Mouse (Mus musculus) hindbrain, embryonic 16.5 days (tissue): Measurements from ENCODE around the gene Dctn1. TPM values are rescaled to one million over a fixed set of nuclear protein-coding genes. Genes with fewer than 3 reads are reported as not detected.
A peak's percentile ranks its signal among the peaks of the same experiment; 100 is the strongest.

ENCODE experiments used
- ATAC-seq: fragments of 200-750 bp; cut with Nextera tagmentation; 2 replicates; pipeline ENCODE4 v1.8.0; 2017; ENCODE audit warnings: moderate TSS enrichment, moderate library complexity
- H3K27ac ChIP-seq: fragments of 300-500 bp; sonication (generic); 2 replicates; pipeline ENCODE4 v1.5.1; 2014; ENCODE audit warnings: low read depth, mild to moderate bottlenecking, control low read depth, low read length, moderate library complexity
- H3K27me3 ChIP-seq: fragments of 300-500 bp; sonication (generic); replicated peaks from 2 replicates; pipeline ENCODE4 v1.6.1; 2014; ENCODE audit warnings: low read length; ENCODE audit not compliant: control insufficient read depth, insufficient read depth
- H3K36me3 ChIP-seq: fragments of 300-500 bp; sonication (generic); 2 replicates; pipeline ENCODE4 v1.6.1; 2014; ENCODE audit warnings: mild to moderate bottlenecking, low read length, moderate library complexity, mixed read lengths; ENCODE audit not compliant: control insufficient read depth, insufficient read depth
- H3K4me1 ChIP-seq: fragments of 300-500 bp; sonication (generic); 2 replicates; pipeline ENCODE4 v1.6.1; 2014; ENCODE audit warnings: low read depth, low read length; ENCODE audit not compliant: control insufficient read depth, insufficient read depth
- H3K4me2 ChIP-seq: fragments of 300-500 bp; sonication (generic); 2 replicates; pipeline ENCODE4 v1.6.1; 2014; ENCODE audit warnings: mild to moderate bottlenecking, low read length, control low read depth, moderate library complexity
- H3K4me3 ChIP-seq: fragments of 300-500 bp; sonication (generic); 2 replicates; pipeline ENCODE4 v1.5.1; 2014; ENCODE audit warnings: mild to moderate bottlenecking, low read length, control low read depth, moderate library complexity
- H3K9ac ChIP-seq: fragments of 300-500 bp; sonication (generic); 2 replicates; pipeline ENCODE4 v1.6.1; 2014; ENCODE audit warnings: low read depth, mild to moderate bottlenecking, control low read depth, low read length, moderate library complexity
- H3K9me3 ChIP-seq: fragments of 300-500 bp; sonication (generic); 2 replicates; pipeline ENCODE4 v1.6.1; 2014; ENCODE audit warnings: mild to moderate bottlenecking, low read length, moderate library complexity; ENCODE audit not compliant: control insufficient read depth
- WGBS: fragments of 180-500 bp; shearing (Covaris S2); extraction: QIAGEN DNeasy Blood & Tissue Kit; methylation state at CpG from one replicate; pipeline ENCODE4 v1.1.7; 2014; 5-methylcytosine and 5-hydroxymethylcytosine counted together
- polyA plus RNA-seq: library from polyadenylated mRNA; unstranded; fragments of >200 nt; fragmentation: Nextera tagmentation; extraction: Ambion mirVana; gene quantifications from 2 replicates; pipeline ENCODE4 v1.2.1, GENCODE M21; 2015

Dctn1 gene
- 155 and 167 TPM in 2 replicates for polyA plus RNA-seq

GRCm38 (mm10) chr6:83165607-83166242 is at the start of gene Dctn1:
Dctn1 (plus strand) TSS chr6:83165920.
- under 1% methylated on average over 57 of the region's 58 CpGs for WGBS
- ATAC-seq: peak; percentile 87
- Histone ChIP-seq H3K4me3 (peak within 1 kb of the TSS; percentile 88), H3K9me3 (no peaks in the 10 kb centered on the region), H3K27ac (peak within 1 kb of the TSS; percentile 96), H3K36me3 (no peaks in the 10 kb centered on the region), H3K9ac (peak within 1 kb of the TSS; percentile 94), H3K4me2 (peak within 1 kb of the TSS; percentile 75), H3K4me1 (peaks cover 39% of the 10 kb centered on the region), H3K27me3 (peaks cover 22% of the 10 kb centered on the region)

GRCm38 (mm10) chr6:83116373-83117164 is 49.2 kb upstream of the Dctn1 start:
- Histone ChIP-seq H3K27ac (no peak overlapping the region), H3K4me1 (peaks cover 34% of the 10 kb centered on the region), H3K27me3 (no peaks in the 10 kb centered on the region), H3K9ac (peak overlapping the region; percentile 98), H3K36me3 (peaks cover 12% of the 10 kb centered on the region; the same call in 1 of the 2 replicates), H3K4me3 (peak overlapping the region; percentile 95), H3K4me2 (peak overlapping the region; percentile 79), H3K9me3 (no peaks in the 10 kb centered on the region)
- no peak for ATAC-seq
- 74% methylated on average over 11 of the region's 11 CpGs for whole genome bisulfite sequencing

GRCm38 (mm10) chr6:83117165-83117438 is 48.6 kb upstream of the Dctn1 start:
- H3K4me2 ChIP-seq: no peak overlapping the region
- ATAC-seq: no peak
- H3K4me3 ChIP-seq: no peak overlapping the region
- no peak overlapping the region for H3K9ac ChIP-seq
- WGBS: 82% methylated on average over 4 of the region's 4 CpGs
- no peak overlapping the region for H3K27ac ChIP-seq
- H3K4me1 ChIP-seq: peaks cover 38% of the 10 kb centered on the region
- H3K36me3 ChIP-seq: peaks cover 12% of the 10 kb centered on the region; the same call in 1 of the 2 replicates
- no peaks in the 10 kb centered on the region for H3K27me3 ChIP-seq
- H3K9me3 ChIP-seq: no peaks in the 10 kb centered on the region

GRCm38 (mm10) chr6:83117616-83118015 is 48.1 kb upstream of the Dctn1 start:
- no peak for ATAC-seq
- 0 out of 2 replicates have a peak overlapping the region, but pooled peaks have one; percentile 10 for H3K27ac ChIP-seq
- WGBS: 92% methylated on average over 13 of the region's 13 CpGs
- peaks cover 12% of the 10 kb centered on the region; the same call in 1 of the 2 replicates for H3K36me3 ChIP-seq
- H3K4me3 ChIP-seq: no peak overlapping the region
- no peaks in the 10 kb centered on the region for H3K9me3 ChIP-seq
- H3K27me3 ChIP-seq: no peaks in the 10 kb centered on the region
- no peak overlapping the region for H3K9ac ChIP-seq
- H3K4me2 ChIP-seq: no peak overlapping the region
- peaks cover 43% of the 10 kb centered on the region for H3K4me1 ChIP-seq

- no peaks in the 10 kb centered on the region for H3K27me3 ChIP-seq
- H3K4me1 ChIP-seq: peaks cover 49% of the 10 kb centered on the region
These were observed 47.4 kb upstream of the Dctn1 start for GRCm38 (mm10) chr6:83118369-83118768.

GRCm38 (mm10) chr6:83118825-83119733 is 46.6 kb upstream of the Dctn1 start:
- Histone ChIP-seq H3K27me3 (no peaks in the 10 kb centered on the region), H3K9me3 (no peaks in the 10 kb centered on the region), H3K4me2 (no peak overlapping the region; the same call in 1 of the 2 replicates), H3K4me3 (no peak overlapping the region), H3K9ac (no peak overlapping the region), H3K27ac (no peak overlapping the region), H3K4me1 (peaks cover 53% of the 10 kb centered on the region), H3K36me3 (peaks cover 14% of the 10 kb centered on the region; the same call in 1 of the 2 replicates)
- ATAC-seq: no peak
- WGBS: 84% methylated on average over 14 of the region's 14 CpGs

More at GRCm38 (mm10) chr6:83118369-83118768, 47.4 kb upstream of the Dctn1 start:
- Histone ChIP-seq H3K9ac (no peak overlapping the region), H3K4me3 (no peak overlapping the region), H3K9me3 (no peaks in the 10 kb centered on the region), H3K36me3 (peaks cover 12% of the 10 kb centered on the region; the same call in 1 of the 2 replicates), H3K27ac (no peak overlapping the region), H3K4me2 (no peak overlapping the region)
- ATAC-seq: no peak
- 78% methylated on average over 11 of the region's 11 CpGs for WGBS

- Histone ChIP-seq H3K9ac (no peak overlapping the region; the same call in 1 of the 2 replicates), H3K27ac (no peak overlapping the region), H3K27me3 (no peaks in the 10 kb centered on the region), H3K9me3 (no peaks in the 10 kb centered on the region), H3K4me1 (peaks cover 55% of the 10 kb centered on the region), H3K36me3 (peaks cover 14% of the 10 kb centered on the region; the same call in 1 of the 2 replicates), H3K4me2 (peak overlapping the region; percentile 98), H3K4me3 (no peak overlapping the region)
- 55% methylated on average over 7 of the region's 7 CpGs for WGBS
- ATAC-seq: no peak
These were observed 46.0 kb upstream of the Dctn1 start for GRCm38 (mm10) chr6:83119734-83120051.

- peak within 1 kb of the TSS; percentile 91 for H3K9ac ChIP-seq
- ATAC-seq: peak; percentile 95
- peaks cover 48% of the 10 kb centered on the region for H3K4me1 ChIP-seq
- H3K27me3 ChIP-seq: no peaks in the 10 kb centered on the region
- H3K4me2 ChIP-seq: peak within 1 kb of the TSS; percentile 98
- H3K9me3 ChIP-seq: no peaks in the 10 kb centered on the region
- H3K27ac ChIP-seq: peak within 1 kb of the TSS; percentile 96
- under 1% methylated on average over 38 of the region's 38 CpGs for WGBS
- peak within 1 kb of the TSS; percentile 80 for H3K4me3 ChIP-seq
- peaks cover 14% of the 10 kb centered on the region; the same call in 1 of the 2 replicates for H3K36me3 ChIP-seq
These were observed 44.5 kb upstream of the Dctn1 start, which contains the start of gene Wbp1 for GRCm38 (mm10) chr6:83120930-83121862. Wbp1 (minus strand) TSS chr6:83121559.
